Mouse (Mus musculus) thymus, postnatal 0 days (tissue): Measurements from ENCODE around the gene Nufip1. TPM values are rescaled to one million over a fixed set of nuclear protein-coding genes. Genes with fewer than 3 reads are reported as not detected.
"Not testable (repeated sequence)": the region's sequence is repeated elsewhere in the genome, so short reads cannot be mapped to it uniquely, and the experiment has no call there.

Source experiments
- DNase-seq: peaks from one replicate; pipeline ENCODE4 v3.0.0-alpha.2; 2015; ENCODE audit warnings: low spot score
- polyA plus RNA-seq: library from polyadenylated mRNA; unstranded; fragments of >200 nt; fragmentation: Nextera tagmentation; extraction: Ambion mirVana; gene quantifications from 2 replicates; pipeline ENCODE4 v1.2.1, GENCODE M21; 2015

The Nufip1 gene
- polyA plus RNA-seq, 1 experiment from 2014 or later: 16.6 TPM

DNA sequence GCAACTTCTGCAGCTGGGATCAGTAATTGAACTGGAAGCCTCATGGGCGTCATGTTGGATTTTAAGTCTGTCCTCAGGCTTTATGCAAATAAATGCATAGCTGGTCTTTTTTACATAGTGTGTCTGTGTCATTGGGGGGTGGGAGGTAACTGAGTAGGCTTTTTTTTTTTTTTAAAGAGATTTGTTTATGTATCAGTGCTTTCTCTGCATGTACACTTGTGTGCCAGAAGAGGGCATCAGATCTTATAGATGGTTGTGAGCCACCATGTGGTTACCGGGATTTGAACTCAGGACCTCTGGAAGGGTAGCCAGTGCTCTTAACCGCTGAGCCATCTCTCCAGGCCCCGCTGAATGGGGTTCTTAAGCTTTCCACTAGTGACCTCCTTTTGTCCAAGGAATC is 24.3 kb downstream of the Nufip1 start:
- no peak for DNase-seq

DNA sequence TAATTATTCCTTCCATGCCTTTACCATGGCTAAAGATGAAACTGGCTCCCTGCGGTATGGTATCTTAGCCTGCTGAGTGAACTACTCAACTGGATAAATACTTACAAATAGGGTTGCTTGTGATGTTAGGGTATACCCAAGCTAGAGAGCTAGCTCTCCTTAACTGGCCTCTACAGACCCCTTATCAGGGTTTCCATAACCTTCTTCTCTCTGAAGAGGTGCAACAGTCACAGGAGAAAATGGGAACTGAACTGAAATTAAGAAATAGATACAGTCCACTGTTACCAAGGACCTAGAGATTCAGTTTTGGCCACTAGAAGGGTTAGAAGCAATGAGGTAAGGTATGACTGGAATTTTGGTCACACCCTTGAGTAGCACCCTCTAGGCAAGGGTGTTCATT is 34.6 kb downstream of the Nufip1 start:
- DNase-seq: no peak

DNA sequence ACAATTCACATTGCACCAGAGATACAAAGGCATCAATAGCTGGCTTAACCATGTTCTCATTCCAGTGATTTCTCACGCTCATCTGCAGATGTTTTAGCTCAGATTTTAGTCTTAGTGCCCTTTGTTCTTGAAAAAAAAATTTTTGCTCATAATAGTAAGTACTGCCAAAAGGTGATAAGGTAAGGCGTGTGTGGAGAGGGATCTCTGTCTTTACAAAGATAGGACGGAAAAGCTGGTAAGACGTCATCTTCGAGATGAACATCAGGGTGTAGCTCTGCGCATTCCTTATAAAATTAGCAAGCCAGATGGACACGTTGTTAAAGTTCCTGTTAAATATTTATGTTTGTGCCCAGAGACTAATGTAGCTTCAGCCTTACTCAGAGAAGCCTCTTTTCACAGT is 35.2 kb downstream of the Nufip1 start:
- DNase-seq: no peak

DNA sequence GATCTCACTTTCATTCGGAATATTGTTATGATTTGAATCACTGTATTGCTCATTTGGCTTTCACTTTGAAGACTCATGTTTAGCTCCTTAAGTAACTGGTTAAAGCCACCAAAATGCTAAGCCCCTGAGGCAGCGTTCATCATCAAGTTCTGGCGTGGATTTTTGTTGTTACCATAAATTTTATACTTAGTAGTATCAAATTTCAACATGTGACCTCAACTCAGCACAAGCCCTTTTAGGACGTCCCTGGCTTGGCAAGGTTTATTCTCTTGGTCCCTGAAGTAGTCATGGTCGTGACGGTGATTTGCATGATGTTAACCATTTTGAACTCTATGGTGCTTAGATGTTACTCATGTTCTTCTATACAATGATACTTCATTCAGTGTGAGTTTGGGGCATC is 36.4 kb downstream of the Nufip1 start:
- no peak for DNase-seq

DNA sequence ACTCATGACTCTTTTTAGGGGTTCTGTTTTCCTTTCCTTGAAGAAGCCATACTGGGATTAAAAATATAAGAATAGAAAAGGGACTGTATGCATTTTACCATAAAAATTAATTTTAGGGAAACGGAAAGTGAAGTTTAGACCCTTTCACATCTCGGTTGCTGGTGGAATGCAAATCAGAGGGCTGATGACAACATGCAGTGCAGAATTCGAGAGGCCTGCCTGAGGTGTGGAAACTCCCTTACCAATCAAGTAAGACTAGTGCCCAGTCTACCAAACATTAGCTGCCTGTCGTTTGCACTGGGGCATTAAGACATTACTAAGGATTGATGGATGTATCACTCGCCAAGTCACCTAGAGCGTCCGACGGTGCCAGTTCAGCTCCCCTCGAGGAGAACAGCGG is 37.6 kb downstream of the Nufip1 start:
- DNase-seq: no peak

DNA sequence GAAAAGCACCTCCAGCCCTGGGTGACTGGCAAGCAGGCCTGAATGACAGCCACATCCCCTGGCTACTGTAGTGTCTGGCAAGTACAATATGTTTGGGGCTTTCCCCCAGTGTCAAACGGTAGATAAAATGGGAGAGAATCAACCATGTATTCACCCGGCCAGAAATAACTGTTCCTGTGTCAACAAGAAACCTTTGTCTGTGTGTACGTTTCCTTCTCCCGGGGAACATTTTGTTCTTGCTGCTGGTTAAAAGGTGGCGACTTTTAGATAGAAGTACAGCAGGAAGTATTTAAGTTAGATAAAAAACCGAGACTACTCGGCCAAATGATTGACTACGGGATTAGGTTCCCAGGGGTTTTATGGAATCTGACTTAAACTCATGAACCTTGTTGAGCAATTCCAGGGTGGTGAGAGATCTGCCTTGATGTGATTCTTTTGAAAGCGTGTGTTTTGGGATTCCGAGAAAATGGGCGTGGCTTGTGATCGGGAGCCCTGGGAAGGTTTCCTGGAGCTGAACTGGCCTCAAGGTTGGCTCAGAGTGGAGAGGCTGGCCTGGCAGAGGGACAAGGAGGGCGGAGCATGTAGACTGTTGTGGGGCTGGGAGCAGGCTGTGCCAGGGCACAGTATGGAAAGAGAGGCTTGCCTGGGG is 39.0 kb downstream of the Nufip1 start:
- DNase-seq: no peak

DNA sequence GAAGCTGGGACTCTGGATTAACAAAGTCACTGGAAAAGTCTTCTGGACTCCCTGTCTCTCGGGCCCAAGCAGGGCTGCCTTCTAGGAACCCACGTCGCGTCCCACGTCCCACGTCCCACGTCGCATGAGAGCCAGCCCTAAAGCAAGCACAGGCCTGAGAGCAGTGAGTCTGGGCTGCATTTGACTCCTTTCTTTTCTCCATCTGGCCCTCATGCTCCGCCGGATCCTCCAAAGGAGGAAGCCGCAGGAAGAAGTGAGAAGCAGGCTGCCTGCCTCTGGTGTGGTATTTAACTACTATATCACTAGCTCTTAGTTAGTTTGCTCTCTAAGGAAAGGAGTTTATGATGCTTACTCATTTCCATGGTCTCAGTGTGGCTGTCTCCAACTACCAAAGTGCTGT is 39.8 kb downstream of the Nufip1 start:
- no peak for DNase-seq

DNA sequence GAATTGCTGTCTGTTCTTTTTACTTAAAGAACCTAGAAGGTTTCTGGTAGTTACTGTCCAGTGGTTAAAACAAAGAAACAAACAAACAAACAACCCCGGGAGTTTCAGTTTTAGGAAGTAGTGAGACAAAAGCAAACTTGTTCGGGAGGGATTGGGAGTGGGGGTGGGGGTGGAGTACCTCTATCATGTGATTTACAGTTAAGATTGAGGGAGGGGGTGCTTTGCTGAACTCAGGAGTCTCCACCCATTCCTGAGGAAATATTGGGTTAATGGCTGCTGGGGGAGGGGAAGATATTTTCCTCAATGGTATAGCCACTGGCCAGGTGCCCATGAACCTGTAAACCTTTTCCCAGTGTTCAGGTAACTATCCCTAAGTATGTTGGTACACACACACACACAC is 40.3 kb downstream of the Nufip1 start:
- no peak for DNase-seq

DNA sequence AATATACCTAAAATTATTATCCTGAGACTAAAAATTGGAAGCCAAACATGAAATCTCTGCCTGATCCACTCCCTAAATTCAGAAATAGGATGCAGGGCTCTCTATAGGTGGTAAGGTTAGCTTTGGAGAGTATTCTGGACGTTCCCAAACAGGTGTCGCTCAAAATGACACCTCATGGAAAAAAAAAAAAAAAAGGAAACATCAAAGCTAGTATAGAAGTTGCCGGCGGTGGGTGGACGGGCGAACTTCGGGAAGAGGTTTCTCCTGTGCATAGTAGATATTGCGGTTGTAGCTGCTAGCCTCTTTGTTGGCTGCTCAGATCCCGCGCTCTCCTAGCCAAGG is 41.1 kb downstream of the Nufip1 start:
- no peak for DNase-seq

DNA sequence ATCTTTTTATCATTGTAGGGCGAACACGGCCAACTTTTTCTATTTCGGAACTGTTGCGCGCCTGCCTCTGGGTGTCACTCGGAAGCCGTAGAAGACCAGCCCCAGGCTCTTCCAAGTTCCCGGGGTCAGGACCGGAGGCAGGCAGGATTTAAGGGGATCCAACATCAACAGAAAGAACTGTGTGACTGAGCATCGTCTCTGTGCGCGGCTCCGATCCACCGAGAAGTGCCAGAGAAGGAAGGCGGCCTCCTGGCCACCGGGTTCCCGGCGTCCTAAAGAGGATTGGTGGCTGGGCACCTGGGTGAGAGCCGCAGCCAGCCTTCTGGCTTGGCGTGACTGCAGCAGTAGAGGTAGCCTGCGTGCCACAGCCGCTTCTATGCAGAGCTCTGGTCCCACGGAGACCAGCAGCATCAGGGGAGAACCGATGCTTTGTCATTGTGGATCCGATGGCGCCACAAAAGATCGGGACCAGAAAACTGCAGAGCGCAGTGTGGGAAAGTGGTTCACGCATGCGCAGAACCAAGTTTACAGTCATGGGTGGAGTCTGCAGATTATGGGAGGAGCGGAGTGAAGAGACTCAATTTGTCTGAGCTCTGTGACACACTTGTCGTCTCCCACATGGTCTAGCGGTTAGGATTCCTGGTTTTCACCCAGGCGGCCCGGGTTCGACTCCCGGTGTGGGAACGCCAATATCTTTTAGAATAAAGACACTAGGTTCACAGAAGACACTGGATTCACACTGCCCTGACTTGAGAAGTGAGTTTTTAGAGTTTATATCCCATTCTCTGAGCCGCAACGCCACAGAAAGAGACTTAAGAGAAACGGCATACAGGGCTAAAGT is 41.7 kb downstream of the Nufip1 start:
- DNase-seq: peak; percentile 96

DNA sequence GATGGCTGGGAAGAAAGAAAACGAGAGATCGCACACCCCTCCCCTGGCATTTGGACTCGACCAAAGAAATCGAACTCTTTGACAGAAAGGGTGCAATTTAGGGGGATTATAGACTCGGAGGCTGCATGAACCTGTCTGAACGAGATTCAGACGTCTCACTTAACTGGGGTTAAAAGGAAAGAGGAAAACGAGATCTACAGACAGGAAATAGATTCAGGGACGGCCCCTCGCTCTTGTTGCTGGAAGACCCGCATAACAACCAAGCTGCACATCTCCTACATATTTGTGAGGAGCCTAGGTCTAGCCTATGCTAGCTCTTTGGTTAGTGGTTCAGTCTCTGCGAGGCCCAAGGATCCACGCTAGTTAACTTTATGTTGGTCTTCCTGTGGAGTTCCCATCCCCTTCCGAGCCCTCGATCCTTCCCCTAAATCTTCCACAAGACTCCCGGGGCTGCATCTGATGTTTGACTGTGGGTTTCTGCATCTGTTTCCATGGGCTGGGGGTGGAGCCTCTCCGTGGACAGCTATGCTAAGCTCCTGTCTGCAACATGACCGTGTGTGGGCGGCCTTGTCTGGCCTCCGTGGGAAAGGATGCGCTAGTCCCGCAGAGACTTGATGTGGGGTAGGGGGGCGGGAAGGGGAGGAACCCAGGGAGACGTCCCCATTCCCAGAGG is 42.4 kb downstream of the Nufip1 start:
- no peak for DNase-seq

DNA sequence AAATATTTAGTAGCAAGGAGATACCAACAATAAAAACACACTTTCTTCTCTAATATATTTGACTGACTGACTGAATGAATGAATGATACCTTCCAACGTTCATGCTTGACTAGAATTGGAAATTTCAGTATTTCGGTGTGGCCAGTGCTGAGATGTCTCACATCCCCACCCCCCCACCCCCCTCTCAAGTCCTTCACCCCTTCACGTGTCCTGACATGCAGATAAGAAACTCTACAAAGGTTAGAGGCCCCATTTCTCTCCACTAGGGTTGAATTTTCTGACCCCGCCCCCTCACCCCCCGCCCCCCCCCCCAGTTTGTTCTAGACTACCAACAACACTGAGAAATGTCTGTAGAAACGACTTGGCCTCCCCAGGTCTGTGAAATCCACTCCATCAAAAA is 43.1 kb downstream of the Nufip1 start:
- DNase-seq: no peak

DNA sequence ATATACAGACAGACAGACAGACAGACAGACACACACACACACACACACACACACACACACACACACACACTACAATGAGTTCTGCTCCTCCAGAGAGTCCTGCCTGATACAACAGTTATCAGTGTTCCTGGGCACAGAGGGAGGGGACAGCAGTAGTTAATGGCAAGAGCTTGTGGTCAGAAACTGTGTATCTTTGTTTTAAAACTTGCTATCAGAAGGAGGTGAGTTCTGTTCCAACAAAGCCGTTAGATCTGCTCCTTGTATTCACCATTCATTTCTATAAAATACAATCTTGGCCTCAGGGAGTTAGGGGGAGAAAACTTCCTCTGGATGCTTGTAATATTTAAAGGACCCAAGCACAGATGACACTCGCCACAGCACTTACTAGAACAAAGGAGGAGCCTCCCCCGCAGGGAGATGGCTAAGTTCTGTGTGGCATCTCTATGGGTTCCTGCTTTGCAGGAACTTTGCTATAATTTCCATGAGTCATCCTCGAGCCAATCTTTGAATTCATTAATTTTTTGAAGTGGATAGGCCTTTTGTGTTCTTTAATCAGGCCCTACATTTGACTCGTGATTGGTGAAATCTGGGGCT is 47.6 kb downstream of the Nufip1 start:
- no peak for DNase-seq

DNA sequence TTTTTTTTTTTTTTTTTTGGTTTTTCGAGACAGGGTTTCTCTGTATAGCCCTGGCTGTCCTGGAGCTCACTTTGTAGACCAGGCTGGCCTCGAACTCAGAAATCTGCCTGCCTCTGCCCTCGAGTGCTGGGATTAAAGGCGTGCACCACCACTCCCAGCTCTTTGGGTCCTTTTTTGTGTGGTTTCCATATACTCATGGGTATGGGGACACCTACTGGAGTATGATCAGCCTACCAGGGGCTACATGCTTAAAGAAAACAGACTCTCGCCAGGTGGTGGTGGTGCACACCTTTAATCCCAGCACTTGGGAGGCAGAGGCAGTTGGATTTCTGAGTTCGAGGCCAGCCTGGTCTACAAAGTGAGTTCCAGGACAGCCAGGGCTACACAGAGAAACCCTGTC is 49.9 kb downstream of the Nufip1 start:
- not testable (repeated sequence) for DNase-seq

DNA sequence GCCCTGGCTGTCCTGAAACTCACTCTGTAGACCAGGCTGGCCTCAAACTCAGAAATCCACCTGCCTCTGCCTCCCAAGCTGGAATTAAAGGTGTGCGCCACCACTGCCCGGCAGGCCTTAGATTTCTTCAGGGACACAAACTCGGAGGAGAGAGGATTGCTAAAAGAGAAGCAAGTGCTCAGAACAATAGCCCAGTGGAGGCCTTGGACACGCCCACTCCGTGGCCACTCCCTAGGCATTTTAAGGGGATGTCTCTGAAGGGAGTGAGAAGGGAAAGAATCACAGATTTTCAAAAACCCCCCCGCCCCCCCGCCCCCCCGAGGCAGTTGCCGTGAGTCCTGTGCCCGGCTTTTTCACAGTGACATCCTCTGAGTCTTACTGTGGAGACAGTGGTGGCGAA is 53.5 kb downstream of the Nufip1 start:
- no peak for DNase-seq

DNA sequence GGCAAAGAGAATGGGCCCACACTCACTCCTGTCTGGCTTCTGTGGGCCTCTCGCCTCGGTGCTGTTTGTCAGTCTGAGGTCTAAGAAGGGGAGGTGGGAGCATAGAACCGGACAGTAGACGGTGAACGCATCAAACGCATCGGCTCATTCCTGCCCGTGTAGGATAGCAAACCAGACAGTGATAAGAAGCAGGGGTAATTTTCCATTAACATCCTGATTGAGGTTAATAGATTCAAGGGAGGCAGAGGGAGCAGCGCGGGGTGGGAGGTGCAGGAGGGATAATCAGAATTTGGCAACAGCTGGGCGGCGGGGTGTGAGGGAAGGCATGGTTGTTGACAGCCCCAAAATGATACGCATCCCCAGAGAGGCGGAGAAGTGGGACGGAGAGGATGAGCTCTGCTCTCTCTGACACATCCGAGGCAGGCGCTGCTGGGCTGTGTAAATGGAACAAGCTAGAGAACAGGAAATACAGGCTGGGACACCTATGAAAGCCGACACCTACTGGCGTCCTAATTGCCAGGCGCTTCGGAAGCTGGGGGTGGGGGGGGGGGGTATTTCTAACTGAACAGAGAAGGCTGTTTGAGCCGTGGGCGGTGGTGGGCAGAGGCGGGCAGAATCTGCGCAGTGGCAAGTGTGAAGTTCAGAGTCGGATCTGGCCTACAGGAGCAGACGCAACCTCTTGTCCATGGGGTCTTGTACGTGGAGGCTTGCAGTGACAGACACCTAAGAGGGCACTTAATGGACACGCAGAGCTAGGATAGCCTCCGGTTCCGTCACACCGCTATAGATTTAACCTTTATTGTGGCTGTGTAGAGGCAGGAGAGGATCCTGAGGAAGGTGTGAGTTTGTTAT is 54.4 kb downstream of the Nufip1 start:
- DNase-seq: peak; percentile 18

DNA sequence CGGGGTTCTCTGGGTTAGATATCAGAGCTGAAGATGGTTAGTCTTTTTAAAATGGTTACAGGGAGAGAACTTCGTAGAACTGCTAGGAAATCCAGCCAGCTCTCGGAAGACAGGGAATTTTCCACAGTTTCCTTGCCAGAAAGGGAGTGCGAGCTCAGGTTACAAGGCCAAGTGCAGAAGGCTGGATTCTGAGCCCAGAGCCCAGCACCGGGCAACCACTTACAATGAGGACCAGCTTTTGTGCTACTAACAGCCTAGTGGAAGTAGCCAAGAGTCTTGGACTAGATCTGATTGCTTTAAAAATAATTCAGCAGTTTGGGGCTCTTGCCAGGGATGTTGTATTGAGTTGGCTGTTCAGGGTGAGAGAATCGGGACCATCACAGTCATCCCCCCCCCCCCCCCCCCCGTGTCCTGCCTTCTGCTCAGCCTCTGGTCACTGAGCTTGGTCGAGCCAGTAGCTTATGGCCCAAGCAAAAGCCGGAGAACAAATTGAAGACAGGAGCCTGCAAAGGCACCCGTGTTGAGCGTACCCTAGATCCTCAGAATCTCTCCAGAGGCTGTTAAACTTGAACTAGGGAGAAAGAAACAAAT is 59.3 kb downstream of the Nufip1 start:
- DNase-seq: no peak

DNA sequence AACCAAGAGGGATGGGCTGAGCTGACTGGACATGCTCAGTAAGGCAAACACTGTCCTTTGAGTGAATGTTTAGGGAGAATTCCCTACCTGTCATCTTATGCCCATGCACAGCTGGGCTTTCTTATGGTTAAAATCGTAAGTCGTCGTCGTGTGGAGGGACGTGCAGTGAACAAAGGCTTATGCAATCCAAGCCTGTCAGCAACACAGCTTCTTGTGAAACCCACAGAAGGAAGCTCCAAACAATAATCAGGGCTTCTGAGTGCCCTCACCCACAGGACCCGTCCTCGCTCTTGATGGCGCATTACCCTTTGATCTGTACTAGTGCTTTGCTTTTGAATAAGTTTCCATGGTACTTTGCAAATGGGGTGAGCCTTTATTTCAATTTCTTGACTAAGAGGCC is 60.6 kb downstream of the Nufip1 start:
- no peak for DNase-seq

DNA sequence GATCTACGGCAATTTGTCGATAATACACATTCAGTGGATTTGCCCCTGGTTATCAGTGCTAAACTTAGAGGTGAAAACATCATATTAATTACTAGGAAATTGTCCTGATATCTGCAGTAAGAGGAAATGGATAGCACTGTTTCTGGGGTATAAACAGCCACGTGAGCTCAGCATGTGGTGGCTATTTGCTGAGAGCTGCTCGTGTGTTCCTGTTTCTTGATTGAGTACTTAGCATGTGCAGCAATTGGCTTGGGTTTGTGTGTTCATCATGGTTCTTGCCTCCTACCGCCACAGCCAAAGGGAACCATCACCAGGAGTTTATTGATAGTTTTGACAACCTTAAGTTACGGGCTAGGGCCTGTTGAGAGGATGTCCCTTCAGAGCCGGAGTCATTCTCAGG is 63.6 kb downstream of the Nufip1 start:
- no peak for DNase-seq

DNA sequence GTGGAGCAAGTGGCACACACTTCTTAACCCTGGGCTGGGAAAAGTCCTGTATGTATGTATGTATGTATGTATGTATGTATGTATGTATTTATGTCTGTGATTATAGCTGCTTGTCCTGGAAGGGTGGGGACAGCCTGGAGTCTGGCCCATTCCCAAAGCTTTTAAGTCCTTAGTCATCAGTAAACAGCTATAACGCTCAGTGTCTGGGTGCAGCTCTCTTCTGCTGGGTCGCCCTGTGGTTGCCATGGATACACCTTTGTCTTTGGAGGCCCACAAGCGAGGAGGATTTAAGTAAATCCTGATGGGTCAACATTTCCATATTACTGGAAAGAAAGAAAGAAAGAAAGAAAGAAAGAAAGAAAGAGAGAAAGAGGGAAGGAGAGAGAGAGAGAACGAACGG is 65.1 kb downstream of the Nufip1 start:
- no peak for DNase-seq

DNA sequence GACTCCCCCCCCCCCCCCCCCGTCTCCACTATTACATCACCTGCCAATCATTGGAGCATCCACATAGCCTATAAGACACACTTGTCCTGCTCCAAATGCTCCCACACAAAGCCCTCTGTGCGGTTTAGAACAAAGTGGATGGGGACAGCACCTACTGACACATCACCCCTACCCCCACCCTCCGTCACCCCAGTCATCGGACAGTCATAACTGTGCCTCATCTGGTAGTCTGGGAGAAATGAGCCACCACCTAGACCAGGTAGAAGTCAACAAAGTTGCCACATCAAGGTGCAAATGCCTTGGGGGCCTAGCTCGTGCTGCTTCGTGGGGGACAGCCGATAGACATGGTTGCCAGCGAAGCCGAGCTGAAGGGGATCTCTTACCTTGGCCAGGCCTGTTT is 66.5 kb downstream of the Nufip1 start:
- DNase-seq: no peak
